ENCODE assay signal across 21 mouse cellular contexts in the genomic region with DNA sequence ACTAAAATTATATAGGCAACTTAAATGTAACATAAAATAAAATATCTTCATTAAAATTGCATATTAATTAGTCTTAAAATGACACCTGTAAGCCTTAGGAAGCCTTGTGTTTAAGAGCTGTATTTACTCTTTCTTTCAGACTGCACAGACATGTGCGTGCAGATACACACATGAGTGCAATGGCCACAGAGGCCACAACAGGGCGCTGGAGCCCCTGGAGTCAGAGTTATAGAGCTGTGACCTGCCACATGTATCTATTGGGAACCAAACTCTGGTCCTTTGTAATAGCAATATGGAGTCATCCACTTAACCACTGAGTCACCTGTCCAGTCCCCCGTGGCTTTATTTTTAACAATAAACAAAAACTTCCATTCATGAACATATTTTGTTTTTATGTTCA.
DNase-seq lines count a peak whose midpoint lies in the region; ATAC-seq and TF ChIP-seq lines count a peak whose summit lies in the region.
"Had no signal": no experiment of that assay in that cellular context is flagged by ENCODE, and none has a peak within 500 bp of the region (broad histone marks: within the 10 kb centered on the region; RNA-seq: fewer than 3 reads in every experiment).

No protein-coding gene starts in this region.

- H3K4me3 ChIP-seq in hindbrain, postnatal 0 days (ENCODE audit: low read length): no peak overlapping the region
- no peak overlapping the region for H3K4me3 ChIP-seq in hindbrain, embryonic 10.5 days
- no peak overlapping the region for H3K4me3 ChIP-seq in bone marrow, adult 2 months (replicated peaks; ENCODE audit: control insufficient read depth, low read depth, low read length)
- no peak overlapping the region for H3K4me3 ChIP-seq in stomach, postnatal 0 days (ENCODE audit: low read depth, low read length)
- no peak overlapping the region for H3K4me3 ChIP-seq in layer of hippocampus, adult 2 months
- H3K4me3 ChIP-seq: embryonic facial prominence, embryonic 15.5 days; forebrain, embryonic 10.5 days; gastrocnemius, adult 2 months; heart, embryonic 12.5 days; limb, embryonic 15.5 days had no signal

- no peaks in the 10 kb centered on the region for H3K27me3 ChIP-seq in hindbrain, postnatal 0 days (ENCODE audit: insufficient read depth, low read length)
- no peaks in the 10 kb centered on the region for H3K27me3 ChIP-seq in hindbrain, embryonic 10.5 days (ENCODE audit: insufficient read depth, poor library complexity, severe bottlenecking)
- H3K27me3 ChIP-seq in stomach, postnatal 0 days (ENCODE audit: control insufficient read depth, insufficient read depth, low read length): no peaks in the 10 kb centered on the region
- H3K27me3 ChIP-seq: embryonic facial prominence, embryonic 15.5 days; heart, embryonic 12.5 days; limb, embryonic 15.5 days had no signal

- peaks cover 6% of the 10 kb centered on the region; the same call in 1 of the 2 replicates for H3K36me3 ChIP-seq in hindbrain, postnatal 0 days (ENCODE audit: insufficient read depth, low read length)
- H3K36me3 ChIP-seq in hindbrain, embryonic 10.5 days: peaks cover 46% of the 10 kb centered on the region
- no peaks in the 10 kb centered on the region; the same call in 1 of the 2 replicates for H3K36me3 ChIP-seq in stomach, postnatal 0 days (ENCODE audit: control insufficient read depth, insufficient read depth, low read length)

- TF ChIP-seq POLR2A in bone marrow, adult 2 months (IDR thresholded peaks at IDR 0.05; ENCODE audit: borderline replicate concordance, control insufficient read depth, low read depth, low read length): no peak

- no peak for TF ChIP-seq EP300 in stomach, postnatal 0 days (optimal IDR thresholded peaks at IDR 0.05)

- DNase-seq in hindbrain, postnatal 0 days (ENCODE audit: low spot score): peak; percentile 5
- no peak for DNase-seq in hindbrain, embryonic 10.5 days (ENCODE audit: low spot score)
- peak; percentile 14 for DNase-seq in thymus, postnatal 4 days
- no peak for DNase-seq in thymus, postnatal 36 days
- peak; percentile 17 for DNase-seq in stomach, postnatal 0 days (ENCODE audit: low spot score)
- DNase-seq in layer of hippocampus, adult 2 months (ENCODE audit: low spot score in 2 of 2): no peak
- DNase-seq in cerebellum, adult 11 months: no peak
- DNase-seq: adrenal gland, postnatal 36 days; cerebellum, postnatal 36 days; gastrocnemius, adult 2 months; heart, postnatal 36 days; kidney, adult 2 months; kidney, postnatal 14 days; layer of hippocampus, adult 9-11 months; lung, postnatal 14 days had no signal

- no peak overlapping the region for H3K27ac ChIP-seq in hindbrain, postnatal 0 days
- no peak overlapping the region for H3K27ac ChIP-seq in hindbrain, embryonic 10.5 days
- no peak overlapping the region for H3K27ac ChIP-seq in bone marrow, adult 2 months (ENCODE audit: control insufficient read depth, insufficient read depth, low read depth, low read length, poor library complexity)
- no peak overlapping the region for H3K27ac ChIP-seq in stomach, postnatal 0 days (replicated peaks)
- H3K27ac ChIP-seq in layer of hippocampus, adult 2 months: no peak overlapping the region
- H3K27ac ChIP-seq: embryonic facial prominence, embryonic 15.5 days; forebrain, embryonic 10.5 days; gastrocnemius, adult 2 months; limb, embryonic 15.5 days had no signal

- 0 out of 2 replicates have a peak, but pooled peaks have one; percentile 12 for TF ChIP-seq CTCF in hindbrain, postnatal 0 days (IDR thresholded peaks at IDR 0.05; ENCODE audit: low read depth)
- peak; percentile 30; the same call in 1 of the 2 replicates for TF ChIP-seq CTCF in bone marrow, adult 2 months (IDR thresholded peaks at IDR 0.05; ENCODE audit: control insufficient read depth, insufficient read depth, low read length)
- TF ChIP-seq CTCF in stomach, postnatal 0 days (IDR thresholded peaks at IDR 0.05; ENCODE audit: low read depth): peak; percentile 31
- TF ChIP-seq CTCF in layer of hippocampus, adult 2 months (conservative IDR thresholded peaks at IDR 0.05): no peak

- no peak overlapping the region for H3K4me2 ChIP-seq in hindbrain, postnatal 0 days (ENCODE audit: low read depth, low read length)
- no peak overlapping the region for H3K4me2 ChIP-seq in stomach, postnatal 0 days (replicated peaks; ENCODE audit: low read depth)
- H3K4me2 ChIP-seq: embryonic facial prominence, embryonic 15.5 days; heart, embryonic 12.5 days; limb, embryonic 15.5 days had no signal

- H3K9ac ChIP-seq in hindbrain, postnatal 0 days (replicated peaks; ENCODE audit: low read length): no peak overlapping the region
- no peak overlapping the region for H3K9ac ChIP-seq in stomach, postnatal 0 days (ENCODE audit: low read length)
- H3K9ac ChIP-seq: embryonic facial prominence, embryonic 15.5 days; heart, embryonic 12.5 days; limb, embryonic 15.5 days had no signal

- H3K9me3 ChIP-seq in hindbrain, postnatal 0 days (ENCODE audit: low read length): no peaks in the 10 kb centered on the region
- H3K9me3 ChIP-seq in hindbrain, embryonic 10.5 days: no peaks in the 10 kb centered on the region
- no peaks in the 10 kb centered on the region for H3K9me3 ChIP-seq in stomach, postnatal 0 days (ENCODE audit: control insufficient read depth, low read length)
- H3K9me3 ChIP-seq: embryonic facial prominence, embryonic 15.5 days; forebrain, embryonic 10.5 days; heart, embryonic 12.5 days; limb, embryonic 15.5 days had no signal

- H3K4me1 ChIP-seq in hindbrain, postnatal 0 days (ENCODE audit: insufficient read depth, low read length): no peaks in the 10 kb centered on the region
- 0 out of 2 replicates have a peak, but pooled peaks cover 4% of the 10 kb centered on the region for H3K4me1 ChIP-seq in hindbrain, embryonic 10.5 days (replicated peaks)
- no peaks in the 10 kb centered on the region; the same call in 1 of the 2 replicates for H3K4me1 ChIP-seq in bone marrow, adult 2 months (ENCODE audit: control insufficient read depth, insufficient read depth, low read length)
- H3K4me1 ChIP-seq in stomach, postnatal 0 days (replicated peaks; ENCODE audit: control insufficient read depth, insufficient read depth): no peaks in the 10 kb centered on the region
- H3K4me1 ChIP-seq: embryonic facial prominence, embryonic 15.5 days; forebrain, embryonic 10.5 days; heart, embryonic 12.5 days; limb, embryonic 15.5 days had no signal

- no peak for ATAC-seq in hindbrain, postnatal 0 days
- ATAC-seq in stomach, postnatal 0 days (ENCODE audit: low FRiP score, low TSS enrichment): no peak
- ATAC-seq: hindbrain, embryonic 16.5 days had no signal

- 77% methylated on average over 3 of the region's 3 CpGs for WGBS in hindbrain, postnatal 0 days
- 90% methylated on average over 3 of the region's 3 CpGs for WGBS in hindbrain, embryonic 10.5 days
- 76% methylated on average over 3 of the region's 3 CpGs for whole genome bisulfite sequencing in bone marrow, adult 2 months
- 71% methylated on average over 3 of the region's 3 CpGs for WGBS in stomach, postnatal 0 days

Comparison
In these comparisons a context has a peak if more than half of its experiments do, and no peak if none do; other contexts are left out.
1. DNase-seq: peak in hindbrain, postnatal 0 days (single experiment), thymus, postnatal 4 days (single experiment) and stomach, postnatal 0 days (single experiment); none in hindbrain, embryonic 10.5 days (single experiment), thymus, postnatal 36 days (0 of 2), layer of hippocampus, adult 2 months (0 of 2) and cerebellum, adult 11 months (single experiment).